Mouse (Mus musculus) stomach, embryonic 16.5 days (tissue): ENCODE measurements at regions not wholly inside any gene's neighbourhood (a gene's known extent, or its start where the extent isn't known, plus 50 kb on each side); places are given as distances from the start of the nearest gene placed in this dataset.
A peak's percentile ranks its signal among the peaks of the same experiment; 100 is the strongest.

ENCODE experiments used
- ATAC-seq: fragments of 200-750 bp; cut with Nextera tagmentation; 2 replicates; pipeline ENCODE4 v1.8.0; 2017; ENCODE audit warnings: moderate number of reproducible peaks, moderate TSS enrichment; ENCODE audit not compliant: insufficient read depth, low FRiP score
- H3K27ac ChIP-seq: fragments of 300-500 bp; sonication (generic); 2 replicates; pipeline ENCODE4 v1.5.1; 2014; ENCODE audit warnings: low read length
- H3K27me3 ChIP-seq: fragments of 300-500 bp; sonication (generic); 2 replicates; pipeline ENCODE4 v1.6.1; 2014; ENCODE audit warnings: low read length, control low read depth, mixed read lengths; ENCODE audit not compliant: control insufficient read depth, insufficient read depth
- H3K36me3 ChIP-seq: fragments of 300-500 bp; sonication (generic); 2 replicates; pipeline ENCODE4 v1.6.1; 2014; ENCODE audit warnings: low read length; ENCODE audit not compliant: control insufficient read depth, insufficient read depth
- H3K4me1 ChIP-seq: fragments of 300-500 bp; sonication (generic); 2 replicates; pipeline ENCODE4 v1.6.1; 2014; ENCODE audit warnings: low read length, control low read depth, mixed read lengths; ENCODE audit not compliant: control insufficient read depth, insufficient read depth
- H3K4me2 ChIP-seq: fragments of 300-500 bp; sonication (generic); 2 replicates; pipeline ENCODE4 v1.6.1; 2014; ENCODE audit warnings: low read depth, low read length, mixed read lengths
- H3K4me3 ChIP-seq: fragments of 300-500 bp; sonication (generic); replicated peaks from 2 replicates; pipeline ENCODE4 v1.5.1; 2014; ENCODE audit warnings: mild to moderate bottlenecking, low read length
- H3K9ac ChIP-seq: fragments of 300-500 bp; sonication (generic); 2 replicates; pipeline ENCODE4 v1.6.1; 2014; ENCODE audit warnings: low read length
- H3K9me3 ChIP-seq: fragments of 300-500 bp; sonication (generic); replicated peaks from 2 replicates; pipeline ENCODE4 v1.6.1; 2016; ENCODE audit warnings: low read length, control low read depth; ENCODE audit not compliant: control insufficient read depth
- WGBS: fragments of 180-500 bp; shearing (Covaris S2); extraction: QIAGEN DNeasy Blood & Tissue Kit; methylation state at CpG from one replicate; pipeline ENCODE4 v1.1.7; 2014; 5-methylcytosine and 5-hydroxymethylcytosine counted together

DNA sequence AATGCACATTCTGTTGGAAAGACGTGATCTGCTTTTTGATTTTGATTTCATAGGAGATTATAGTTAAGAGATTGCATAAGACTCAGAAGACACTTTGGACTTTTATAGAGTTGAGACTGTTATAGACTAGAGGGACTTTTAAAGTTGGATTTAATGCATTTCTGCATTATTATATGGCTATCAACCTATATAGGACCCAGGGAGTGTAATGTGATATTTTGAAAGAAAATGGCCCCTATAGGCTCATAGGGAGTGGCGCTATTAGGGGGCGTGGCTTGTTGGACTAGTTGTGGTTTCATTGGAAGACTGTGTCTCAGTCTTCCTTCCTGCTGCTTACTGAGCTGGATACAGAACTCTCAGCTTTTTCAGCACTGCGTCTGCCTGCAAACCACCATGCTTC, 186.9 kb upstream of the Igfbp7 start:
- no peak for ATAC-seq
- H3K27ac ChIP-seq = no peak overlapping the region
- no peak overlapping the region for H3K4me3 ChIP-seq
- no peaks in the 10 kb centered on the region for H3K36me3 ChIP-seq
- 88% methylated on average over 4 of the region's 4 CpGs for WGBS
- H3K4me2 ChIP-seq = no peak overlapping the region
- no peak overlapping the region for H3K9ac ChIP-seq
- H3K4me1 ChIP-seq = no peaks in the 10 kb centered on the region
- H3K9me3 ChIP-seq = no peaks in the 10 kb centered on the region
- no peaks in the 10 kb centered on the region for H3K27me3 ChIP-seq

- H3K9ac ChIP-seq = no peak overlapping the region
- H3K4me2 ChIP-seq = no peak overlapping the region
- no peaks in the 10 kb centered on the region for H3K36me3 ChIP-seq
- H3K27me3 ChIP-seq = no peaks in the 10 kb centered on the region
- 78% methylated on average over 3 of the region's 3 CpGs for WGBS
- H3K4me1 ChIP-seq = no peaks in the 10 kb centered on the region
- no peaks in the 10 kb centered on the region for H3K9me3 ChIP-seq
- H3K4me3 ChIP-seq = no peak overlapping the region
- no peak for ATAC-seq
- no peak overlapping the region for H3K27ac ChIP-seq
These were observed 181.4 kb upstream of the Igfbp7 start for GRCm38 (mm10) chr5:77589252-77589651.

DNA sequence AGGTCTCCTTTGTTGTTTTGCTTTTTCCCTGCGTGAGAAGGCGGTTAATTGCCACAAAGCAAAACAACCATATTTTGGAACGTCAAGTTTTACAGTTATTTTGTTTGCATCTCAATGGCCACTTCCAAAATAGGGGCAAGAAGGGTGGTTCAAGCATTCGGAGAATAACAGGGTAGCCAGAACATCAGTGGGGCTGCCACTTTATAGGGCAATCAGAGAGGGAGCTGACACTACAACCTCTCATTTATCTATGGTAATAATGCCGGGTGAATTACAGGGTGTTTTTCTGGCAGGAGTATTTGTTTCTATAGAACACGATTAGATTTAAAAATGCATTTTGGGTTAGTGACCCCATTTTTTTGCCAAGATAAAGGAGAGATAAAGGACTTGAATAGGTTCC, 173.9 kb upstream of the Igfbp7 start:
- Histone ChIP-seq H3K27me3 (no peaks in the 10 kb centered on the region), H3K9ac (no peak overlapping the region), H3K4me1 (peaks cover 10% of the 10 kb centered on the region), H3K9me3 (no peaks in the 10 kb centered on the region), H3K4me2 (no peak overlapping the region), H3K36me3 (no peaks in the 10 kb centered on the region), H3K4me3 (no peak overlapping the region), H3K27ac (no peak overlapping the region)
- 62% methylated on average over 6 of the region's 6 CpGs for WGBS
- no peak for ATAC-seq

GRCm38 (mm10) chr5:77581106-77581638, 173.3 kb upstream of the Igfbp7 start:
- Histone ChIP-seq H3K27me3 (no peaks in the 10 kb centered on the region), H3K36me3 (no peaks in the 10 kb centered on the region), H3K9ac (no peak overlapping the region), H3K4me1 (peaks cover 10% of the 10 kb centered on the region), H3K9me3 (no peaks in the 10 kb centered on the region), H3K4me3 (no peak overlapping the region), H3K27ac (no peak overlapping the region), H3K4me2 (no peak overlapping the region)
- ATAC-seq = peak; percentile 72; the same call in 1 of the 2 replicates
- WGBS = 43% methylated on average over 6 of the region's 6 CpGs

DNA sequence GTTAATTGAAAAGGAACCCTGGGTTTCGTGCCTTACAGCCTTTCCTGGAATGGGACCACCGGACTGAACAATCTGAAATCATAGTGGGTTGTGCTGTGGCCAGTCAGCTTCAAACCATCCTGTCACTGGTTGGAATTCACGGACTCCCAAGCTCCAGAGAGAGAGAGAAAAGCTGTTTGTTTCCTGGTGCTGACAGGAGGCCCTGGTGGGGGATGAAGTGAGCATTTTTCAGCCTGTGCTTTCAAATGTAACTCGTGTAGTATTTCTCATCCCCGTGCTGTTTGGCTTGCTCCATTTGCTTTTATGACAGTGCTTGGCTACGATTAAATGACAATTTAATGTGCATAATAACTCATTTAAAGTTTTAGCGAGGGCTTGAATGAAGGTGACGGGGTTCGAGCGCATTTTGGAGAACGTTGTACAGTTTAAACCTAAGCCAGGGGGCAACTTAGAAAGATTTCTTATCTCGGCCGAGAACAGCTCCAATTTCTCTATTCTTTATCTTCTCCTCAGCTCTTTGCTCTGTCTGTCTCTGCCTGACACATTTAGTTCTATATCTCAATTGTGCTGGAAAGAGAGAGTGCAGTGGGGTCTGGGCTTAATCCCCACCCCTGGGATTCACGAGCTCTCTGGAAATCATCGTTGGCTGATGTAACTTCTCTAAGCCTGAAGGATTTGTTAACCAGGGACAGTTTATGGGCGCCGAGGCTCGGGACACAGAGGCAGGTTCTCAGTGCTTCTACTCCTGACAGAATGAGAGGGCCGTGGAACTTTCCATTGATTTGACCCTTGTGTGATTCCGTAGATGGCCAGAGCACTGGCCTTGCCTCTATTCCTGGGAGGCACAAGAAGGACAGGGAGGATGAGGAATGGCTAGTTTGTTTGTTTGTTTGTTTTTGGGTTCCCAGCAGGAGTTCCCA, 172.2 kb upstream of the Igfbp7 start:
- Histone ChIP-seq H3K9me3 (no peaks in the 10 kb centered on the region), H3K4me1 (peaks cover 10% of the 10 kb centered on the region), H3K9ac (no peak overlapping the region), H3K4me3 (no peak overlapping the region), H3K36me3 (no peaks in the 10 kb centered on the region), H3K27me3 (no peaks in the 10 kb centered on the region), H3K4me2 (peak overlapping the region; percentile 2; the same call in 1 of the 2 replicates), H3K27ac (no peak overlapping the region)
- 38% methylated on average over 20 of the region's 20 CpGs for WGBS
- no peak for ATAC-seq

DNA sequence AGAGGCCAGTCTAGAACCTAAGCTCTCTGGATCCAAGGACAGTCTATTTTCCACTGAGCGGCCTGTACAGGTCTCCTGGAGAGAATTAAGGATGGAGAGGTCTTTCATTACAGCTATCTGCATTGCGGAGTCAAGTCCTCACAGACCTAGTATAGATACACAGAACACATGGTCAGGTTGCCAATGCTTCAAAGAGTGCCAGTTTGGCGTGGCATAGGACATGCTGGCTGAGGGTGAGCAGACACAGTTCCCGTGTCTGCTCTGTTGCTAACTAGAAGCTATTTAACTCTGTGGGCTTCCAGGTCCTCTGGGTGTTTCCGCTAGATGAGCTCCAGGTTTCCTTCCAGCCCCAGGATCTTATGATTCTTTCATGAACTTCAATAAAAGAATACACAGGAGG, 169.0 kb upstream of the Igfbp7 start:
- Histone ChIP-seq H3K27me3 (no peaks in the 10 kb centered on the region), H3K9me3 (no peaks in the 10 kb centered on the region), H3K9ac (no peak overlapping the region), H3K27ac (no peak overlapping the region), H3K4me1 (peaks cover 10% of the 10 kb centered on the region), H3K36me3 (no peaks in the 10 kb centered on the region), H3K4me2 (no peak overlapping the region), H3K4me3 (no peak overlapping the region)
- no peak for ATAC-seq
- 90% methylated on average over 5 of the region's 5 CpGs for WGBS

GRCm38 (mm10) chr5:77575780-77576179, 167.9 kb upstream of the Igfbp7 start:
- WGBS = 87% methylated on average over 8 of the region's 8 CpGs
- no peaks in the 10 kb centered on the region for H3K9me3 ChIP-seq
- no peak overlapping the region for H3K27ac ChIP-seq
- no peak overlapping the region for H3K4me2 ChIP-seq
- H3K4me3 ChIP-seq = no peak overlapping the region
- H3K27me3 ChIP-seq = no peaks in the 10 kb centered on the region
- H3K4me1 ChIP-seq = peaks cover 2% of the 10 kb centered on the region
- no peaks in the 10 kb centered on the region for H3K36me3 ChIP-seq
- H3K9ac ChIP-seq = no peak overlapping the region
- no peak for ATAC-seq

GRCm38 (mm10) chr5:77570364-77570763, 162.5 kb upstream of the Igfbp7 start:
- Histone ChIP-seq H3K4me3 (no peak overlapping the region), H3K9me3 (no peaks in the 10 kb centered on the region), H3K27me3 (no peaks in the 10 kb centered on the region), H3K36me3 (no peaks in the 10 kb centered on the region), H3K27ac (no peak overlapping the region), H3K4me1 (no peaks in the 10 kb centered on the region), H3K4me2 (no peak overlapping the region), H3K9ac (no peak overlapping the region)
- no peak for ATAC-seq
- WGBS = 57% methylated on average over 9 of the region's 9 CpGs

DNA sequence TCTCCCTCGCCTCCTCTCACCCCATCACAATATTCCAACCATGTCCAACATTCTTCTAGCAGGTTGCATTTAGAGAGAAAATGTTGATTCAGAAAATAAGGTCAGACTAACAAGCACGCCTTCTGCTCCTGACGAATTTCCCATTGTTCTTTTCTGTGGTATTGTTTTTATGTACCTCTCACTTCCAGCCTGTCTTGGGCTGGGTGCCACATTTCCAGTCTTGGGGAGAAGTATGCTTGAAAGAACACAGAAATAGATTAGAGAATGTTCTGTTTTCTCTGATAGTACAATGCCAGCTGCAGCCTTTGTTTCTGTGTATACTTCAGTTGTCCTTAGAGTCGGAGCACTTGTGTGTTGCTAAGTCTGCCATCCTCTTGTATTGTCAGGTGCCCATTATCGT, 160.3 kb upstream of the Igfbp7 start:
- WGBS = 73% methylated on average over 5 of the region's 5 CpGs
- H3K9me3 ChIP-seq = no peaks in the 10 kb centered on the region
- no peak for ATAC-seq
- H3K4me2 ChIP-seq = no peak overlapping the region
- no peaks in the 10 kb centered on the region for H3K27me3 ChIP-seq
- no peak overlapping the region for H3K27ac ChIP-seq
- no peaks in the 10 kb centered on the region for H3K36me3 ChIP-seq
- H3K9ac ChIP-seq = no peak overlapping the region
- no peaks in the 10 kb centered on the region for H3K4me1 ChIP-seq
- no peak overlapping the region for H3K4me3 ChIP-seq
